Mouse (Mus musculus) E14TG2a.4 (cell line): ENCODE measurements at regions not wholly inside any gene's neighbourhood (a gene's known extent, or its start where the extent isn't known, plus 50 kb on each side); places are given as distances from the start of the nearest gene placed in this dataset.

Source experiments
- CTCF ChIP-seq: conservative IDR thresholded peaks from 2 replicates; pipeline ENCODE4 v1.5.1; 2014; ENCODE audit warnings: low read length
- NANOG ChIP-seq: IDR thresholded peaks from 2 replicates; pipeline ENCODE4 v1.6.1; 2014; ENCODE audit warnings: borderline replicate concordance, low read length, mixed read lengths
- POU5F1 ChIP-seq: IDR thresholded peaks from 2 replicates; pipeline ENCODE4 v1.6.1; 2014; ENCODE audit warnings: low read length, borderline replicate concordance

- TF ChIP-seq CTCF (no peak), POU5F1 (no peak), NANOG (no peak)
Measured at GRCm38 (mm10) chr2:45256373-45256772, 139.2 kb upstream of the Zeb2 start.
